Mouse (Mus musculus): ENCODE measurements around the gene Ptprg. TPM values are rescaled to one million over a fixed set of nuclear protein-coding genes. Genes with fewer than 3 reads are reported as not detected.

Ptprg gene
- total RNA-seq, 2 experiments from 2014 or later: 71.4 to 72.3 TPM

DNA sequence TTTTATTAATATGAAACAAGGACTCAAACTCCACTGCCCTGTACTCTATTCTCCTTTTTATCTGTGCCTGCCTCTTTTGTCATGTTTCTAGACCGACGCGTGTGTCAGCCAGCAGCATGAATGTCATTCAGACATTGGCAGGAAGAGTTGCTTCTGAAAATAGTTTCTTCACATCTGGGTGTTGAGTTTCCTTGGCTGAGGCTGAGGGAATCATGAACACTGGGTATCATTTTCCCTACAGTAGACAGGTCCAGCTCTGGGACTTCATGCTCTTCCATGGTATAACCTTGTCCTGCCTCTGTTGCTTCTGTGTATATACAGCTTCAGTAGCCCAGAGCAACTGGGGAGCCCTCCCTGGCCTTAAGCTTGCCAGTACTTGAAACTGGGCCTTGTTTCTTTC is 310.0 kb downstream of the Ptprg start:
- intact Hi-C loops (cut with DNase I): no loop called here
- DNase-seq: peak in 1 of 2 experiments; percentile 44

DNA sequence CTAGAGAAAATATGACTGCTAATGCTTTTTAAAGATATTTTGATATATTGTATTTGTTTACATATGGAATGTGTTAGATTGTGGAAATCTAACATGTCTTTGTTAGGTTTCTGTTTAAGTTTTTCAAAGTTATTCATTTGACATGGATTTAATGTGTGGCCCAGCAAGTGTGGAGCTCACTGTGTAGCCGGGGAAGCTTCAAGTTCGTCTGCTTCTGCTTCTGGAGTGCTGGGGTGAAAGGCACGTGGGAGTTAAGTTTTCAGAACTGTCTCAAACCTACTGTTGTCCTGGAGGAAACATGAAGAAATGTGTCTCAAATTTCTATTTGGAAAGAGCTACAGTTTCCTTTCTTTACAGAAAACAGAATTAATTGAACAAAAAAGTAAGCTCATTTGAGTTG is 311.5 kb downstream of the Ptprg start:
- DNase-seq: no peak
- intact Hi-C loops (cut with DNase I): no loop called here

DNA sequence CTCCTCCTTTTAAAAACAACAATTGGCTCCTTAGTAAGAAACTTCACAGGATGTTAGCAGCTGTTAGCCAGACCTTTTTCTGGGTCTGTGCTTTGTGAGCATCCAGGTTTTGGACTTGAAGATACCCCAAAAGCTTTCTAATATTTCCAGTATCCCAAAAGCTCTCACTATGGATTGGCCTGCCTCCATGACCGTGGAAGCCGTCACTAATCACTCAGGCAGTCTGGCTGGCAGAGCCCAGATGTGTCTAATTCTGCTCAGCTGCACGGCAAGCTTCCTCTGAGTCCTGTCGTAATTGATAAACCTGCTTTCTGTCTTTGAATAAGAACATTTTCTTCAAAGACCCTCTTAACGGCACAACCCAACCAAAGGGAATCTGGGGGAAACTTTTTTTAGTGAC is 312.0 kb downstream of the Ptprg start:
- no peak for DNase-seq
- intact Hi-C loops (cut with DNase I): no loop called here

DNA sequence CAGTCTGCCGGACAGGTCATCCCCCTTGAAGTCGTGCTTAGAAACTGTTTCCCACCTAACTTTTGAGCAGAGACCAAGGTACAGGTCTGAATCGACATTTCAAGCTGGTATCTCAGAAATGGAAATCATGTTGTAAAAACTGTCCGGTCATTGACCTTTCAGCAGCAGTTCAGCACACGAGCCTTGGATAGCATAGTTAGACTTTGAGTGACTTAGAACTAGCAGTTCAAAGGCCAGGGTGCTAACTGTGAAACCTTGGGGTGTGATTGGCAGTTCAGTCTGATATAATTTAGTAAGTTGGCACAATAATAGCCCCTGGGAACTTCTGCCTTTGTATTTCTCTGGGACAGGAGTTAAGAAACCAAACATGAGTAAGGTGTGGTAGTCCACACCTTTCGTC is 312.5 kb downstream of the Ptprg start:
- intact Hi-C loops (cut with DNase I): no loop called here
- no peak for DNase-seq

DNA sequence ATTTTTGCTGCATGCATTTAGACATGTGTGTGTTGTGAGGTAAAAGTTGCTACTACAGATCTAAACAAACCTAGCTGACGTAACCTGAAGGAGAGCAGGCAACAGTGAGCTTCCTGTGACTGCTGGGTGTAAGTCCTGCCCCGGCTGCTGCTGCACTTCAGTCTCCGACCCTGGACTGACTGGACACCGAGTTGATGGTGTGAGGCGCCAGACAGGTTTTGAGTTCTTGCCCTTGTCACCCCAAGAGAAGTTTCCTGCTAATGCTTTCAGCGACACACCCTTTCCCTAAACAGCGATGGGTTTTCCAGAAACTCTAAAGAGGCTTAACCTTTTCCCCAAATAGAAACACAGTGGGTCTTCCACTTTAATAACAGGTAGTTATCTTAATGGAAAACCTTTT is 313.1 kb downstream of the Ptprg start:
- peak in 1 of 2 experiments; percentile 36 for DNase-seq
- intact Hi-C loops (cut with DNase I): no loop called here

DNA sequence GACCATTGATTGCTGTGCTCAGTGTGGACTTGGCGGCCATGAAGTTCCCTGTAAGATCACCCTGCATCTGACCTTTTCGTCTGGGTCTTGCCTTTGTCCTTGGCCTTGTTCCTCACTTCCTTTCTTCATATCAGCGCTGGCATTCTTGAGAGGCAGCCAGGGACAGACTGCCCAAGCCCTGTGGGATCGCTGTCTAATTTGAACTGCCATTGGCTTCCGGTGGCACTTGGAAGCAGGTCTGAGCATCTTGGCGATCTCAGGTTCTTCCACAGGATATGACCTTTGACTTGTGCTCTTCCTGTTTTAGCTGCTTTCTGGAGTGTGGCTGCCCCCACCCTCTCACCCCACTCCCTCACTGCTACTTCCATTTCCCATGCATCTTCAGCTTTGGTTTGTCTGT is 315.3 kb downstream of the Ptprg start:
- intact Hi-C loops (cut with DNase I): no loop called here
- DNase-seq: peak; percentile 41 to 55

DNA sequence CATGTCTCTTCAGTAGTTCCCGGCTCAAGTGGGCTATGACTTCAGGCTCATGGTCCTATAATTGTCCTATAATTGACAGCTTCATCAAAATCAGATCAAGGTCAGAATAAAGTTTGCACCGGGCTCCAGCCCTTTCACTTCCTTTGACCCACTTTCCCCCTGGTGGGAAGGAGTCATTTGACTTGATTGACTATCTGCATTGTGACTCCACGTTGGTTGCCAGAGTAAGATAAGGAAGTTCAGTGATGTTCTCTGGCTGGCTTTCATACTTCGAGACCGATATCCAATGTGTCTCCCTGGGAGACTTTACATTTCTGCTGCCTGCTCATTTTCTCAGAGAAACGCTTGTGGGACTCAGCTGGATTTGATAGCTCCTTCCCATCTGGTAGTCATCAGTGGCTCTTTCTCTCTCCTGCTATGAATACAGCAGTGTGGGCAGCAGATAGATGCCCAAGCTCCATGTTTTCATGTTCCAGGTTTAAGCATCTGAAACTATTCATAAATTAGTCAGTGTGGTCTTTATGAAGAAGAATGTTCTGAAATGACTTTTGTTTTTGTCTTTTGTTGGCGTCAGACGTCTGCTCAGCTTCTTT is 318.5 kb downstream of the Ptprg start:
- intact Hi-C loops (cut with DNase I): no loop called here
- DNase-seq: no peak

DNA sequence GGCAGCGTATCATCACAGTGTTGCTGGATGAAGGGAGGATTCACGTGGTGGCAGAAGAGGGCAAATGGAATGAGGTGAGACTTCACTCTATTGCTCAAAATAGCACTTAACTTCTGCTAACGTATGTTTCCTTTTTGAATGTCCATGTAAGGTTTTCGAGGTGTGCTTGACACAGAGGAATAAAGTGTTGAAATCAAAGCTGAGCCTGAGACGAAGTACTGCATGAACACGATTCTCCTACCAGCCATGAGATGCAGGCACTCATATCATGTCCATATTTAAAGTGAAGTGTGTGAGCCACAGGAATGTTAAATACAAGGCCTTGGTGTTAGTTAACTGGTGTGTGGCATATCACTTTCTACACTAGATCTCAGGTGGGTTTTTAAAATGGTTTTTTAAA is 320.9 kb downstream of the Ptprg start:
- intact Hi-C loops (cut with DNase I): no loop called here

DNA sequence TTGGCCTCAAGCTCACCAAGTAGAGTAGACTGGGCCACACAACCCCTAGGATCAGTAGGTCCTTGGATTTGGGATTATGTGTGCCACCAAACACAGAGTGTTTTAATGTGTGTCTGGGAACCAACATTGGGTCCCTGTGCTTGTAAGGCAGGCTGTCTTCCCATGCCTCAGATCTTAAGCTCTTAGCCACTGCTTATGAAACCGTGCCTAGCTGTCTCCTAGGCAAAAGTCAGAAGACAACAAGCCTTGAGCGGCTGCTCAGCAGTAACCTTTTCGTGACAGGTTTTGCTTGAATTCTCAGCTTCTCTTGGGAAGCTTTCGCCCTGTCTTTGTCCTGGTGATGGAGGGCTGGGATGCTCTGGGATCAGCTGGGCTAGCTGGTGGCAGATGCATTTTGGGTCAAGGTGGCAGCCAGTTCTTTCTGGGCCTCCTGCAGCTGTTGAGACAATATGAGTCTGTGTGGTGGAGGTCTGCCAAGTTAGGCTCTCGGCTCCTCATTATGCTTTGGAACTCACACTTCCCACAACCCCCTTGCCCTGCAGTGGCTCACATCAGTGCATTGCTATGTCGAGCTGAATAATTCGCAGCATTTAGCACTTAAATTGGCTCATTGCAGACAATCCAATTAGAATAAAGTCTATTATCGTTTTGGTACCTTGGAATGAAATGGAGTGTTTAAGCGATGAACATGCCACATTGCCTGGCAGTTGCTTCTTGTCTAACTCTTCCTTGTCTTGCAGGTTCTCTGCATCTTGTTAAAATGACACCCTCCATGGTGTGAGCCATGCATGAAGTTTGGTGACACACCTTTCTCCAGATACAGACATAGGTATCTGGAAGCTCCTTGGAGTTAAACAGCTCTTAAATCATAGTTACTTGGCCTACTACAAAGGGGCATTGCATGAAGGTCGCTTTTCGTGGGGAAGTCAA is 321.9 kb downstream of the Ptprg start:
- no peak for DNase-seq
- intact Hi-C loops (cut with DNase I): loop anchor here (5.0 kb wide), 1 partner anchor 323 kb away; the partner anchor contains the start of gene Ptprg

More for the DNA sequence above, 320.9 kb downstream of the Ptprg start:
- no peak for DNase-seq

DNA sequence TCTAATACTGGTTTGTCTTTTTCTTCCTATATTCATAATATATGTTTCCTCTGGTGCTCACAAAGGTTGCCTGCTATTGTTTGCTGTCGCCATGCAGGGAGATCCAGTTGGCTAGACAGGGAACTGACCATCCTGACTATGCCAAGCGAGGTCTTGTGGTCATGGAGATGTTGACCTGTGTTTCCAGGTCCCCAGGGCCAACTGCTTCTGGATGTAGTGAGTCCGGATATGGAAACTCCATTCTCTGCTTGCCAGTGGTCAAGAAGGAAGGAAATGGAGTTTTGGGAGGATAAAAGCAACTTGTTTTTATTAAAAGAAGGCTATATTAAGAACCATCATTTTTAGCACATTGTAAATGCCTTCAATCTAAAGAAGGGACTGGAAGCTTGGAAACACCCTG is 327.8 kb downstream of the Ptprg start:
- intact Hi-C loops (cut with DNase I): loop anchor here (5.0 to 10.0 kb wide), 2 partner anchors 176 to 254 kb away; no protein-coding TSS in a partner anchor
- DNase-seq: no peak

DNA sequence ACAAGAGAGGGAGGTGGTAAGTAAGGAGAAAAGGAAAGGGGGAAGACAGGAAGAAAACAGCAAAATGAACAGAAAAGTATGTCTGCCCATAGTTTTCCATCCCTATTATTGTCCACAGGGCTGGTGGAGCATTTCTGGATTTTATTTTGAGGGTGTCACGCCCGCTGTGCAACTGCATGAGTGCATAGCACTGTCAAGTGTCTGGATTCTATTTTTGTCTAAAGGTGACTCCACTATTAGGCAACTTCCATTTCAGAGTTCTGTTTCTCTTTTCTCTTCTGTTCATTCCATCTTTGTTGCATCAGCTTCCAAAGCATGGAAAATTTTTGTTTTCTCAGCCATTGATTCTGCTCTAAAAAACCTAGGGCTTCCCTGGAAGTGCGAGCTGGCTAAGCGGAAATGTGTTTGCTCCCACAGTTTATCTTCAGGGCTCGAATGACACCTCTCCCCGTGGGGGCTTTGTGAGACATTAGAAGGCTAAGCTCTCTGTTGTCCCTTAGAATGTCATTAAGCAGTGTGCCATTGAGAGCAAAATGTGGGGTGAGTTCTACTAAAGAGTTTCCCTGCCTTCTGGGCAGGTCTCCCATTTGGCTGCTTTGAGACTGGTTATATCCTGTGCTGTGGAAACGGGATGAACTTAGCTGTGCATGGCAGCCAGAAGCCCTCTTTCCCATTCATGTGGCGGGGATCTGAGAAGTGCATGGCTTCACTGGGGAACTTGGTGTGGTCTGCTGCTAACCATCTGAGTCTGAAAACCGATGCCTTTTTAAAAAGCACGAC is 330.0 kb downstream of the Ptprg start:
- intact Hi-C loops (cut with DNase I): loop anchor here (5.0 to 10.0 kb wide), 2 partner anchors 174 to 251 kb away; no protein-coding TSS in a partner anchor
- peak; percentile 38 to 63 for DNase-seq

DNA sequence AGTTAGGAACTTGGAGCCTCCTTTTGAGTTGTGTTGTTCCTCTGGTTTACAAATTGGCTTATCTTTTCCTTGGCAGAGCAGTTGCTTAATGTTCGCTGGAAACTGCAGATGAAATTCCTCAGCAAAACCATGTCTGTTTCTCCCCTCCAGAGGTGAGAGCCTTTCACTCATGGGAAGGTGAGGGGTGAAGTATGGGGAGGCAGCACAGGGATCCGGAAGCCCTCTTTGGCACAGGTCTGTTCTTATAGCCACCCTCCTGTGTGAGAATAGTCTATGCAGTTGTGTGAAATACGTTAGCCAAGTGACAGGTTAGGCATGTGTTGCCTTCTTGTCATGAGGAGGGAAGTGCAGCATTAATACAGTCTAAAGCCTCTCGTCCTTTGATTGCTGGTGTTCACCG is 330.7 kb downstream of the Ptprg start:
- DNase-seq: no peak

DNA sequence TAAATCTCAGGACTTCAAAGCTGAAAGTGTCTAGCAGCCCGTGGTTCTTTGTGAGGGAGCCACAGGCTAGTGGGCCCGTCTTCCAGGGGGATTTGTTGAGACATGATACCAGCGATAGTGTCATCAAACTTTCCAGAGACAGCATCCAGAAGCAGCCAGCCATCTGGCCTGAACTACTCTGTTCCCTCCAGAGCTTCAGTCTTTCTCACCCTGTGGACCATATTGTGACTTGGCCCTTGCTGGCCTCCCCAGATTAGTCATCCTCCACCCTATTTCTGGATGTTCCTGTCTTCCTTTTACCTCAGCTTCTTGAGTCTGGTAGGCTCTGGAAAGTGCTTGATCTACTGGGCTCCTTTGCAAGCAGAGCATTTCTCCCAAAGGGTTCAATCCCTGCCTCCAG is 333.1 kb downstream of the Ptprg start:
- intact Hi-C loops (cut with DNase I): loop anchor here (10.0 kb wide), 1 partner anchor 248 kb away; no protein-coding TSS in a partner anchor
- DNase-seq: no peak

More for the DNA sequence above, 330.7 kb downstream of the Ptprg start:
- intact Hi-C loops (cut with DNase I): loop anchor here (5.0 to 10.0 kb wide), 2 partner anchors 173 to 251 kb away; no protein-coding TSS in a partner anchor

DNA sequence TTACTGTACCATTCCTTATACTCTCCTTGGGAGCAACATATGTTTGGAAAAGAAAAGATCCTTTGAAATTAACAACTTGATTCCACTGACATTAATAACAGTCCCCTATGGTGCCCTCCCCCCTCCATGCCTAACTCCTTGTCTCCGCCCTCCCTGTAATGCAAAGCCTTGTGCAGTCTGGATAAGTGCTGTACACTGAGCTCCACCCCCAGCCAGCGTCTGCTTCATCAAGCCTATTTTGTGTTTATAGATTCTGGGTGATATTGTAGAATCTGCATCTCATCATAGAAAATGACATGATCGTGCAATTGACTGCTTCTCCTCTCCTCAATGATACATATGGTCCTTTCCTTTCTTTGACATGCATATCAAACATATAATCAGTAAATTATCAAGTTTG is 337.6 kb downstream of the Ptprg start:
- intact Hi-C loops (cut with DNase I): no loop called here
- no peak for DNase-seq

DNA sequence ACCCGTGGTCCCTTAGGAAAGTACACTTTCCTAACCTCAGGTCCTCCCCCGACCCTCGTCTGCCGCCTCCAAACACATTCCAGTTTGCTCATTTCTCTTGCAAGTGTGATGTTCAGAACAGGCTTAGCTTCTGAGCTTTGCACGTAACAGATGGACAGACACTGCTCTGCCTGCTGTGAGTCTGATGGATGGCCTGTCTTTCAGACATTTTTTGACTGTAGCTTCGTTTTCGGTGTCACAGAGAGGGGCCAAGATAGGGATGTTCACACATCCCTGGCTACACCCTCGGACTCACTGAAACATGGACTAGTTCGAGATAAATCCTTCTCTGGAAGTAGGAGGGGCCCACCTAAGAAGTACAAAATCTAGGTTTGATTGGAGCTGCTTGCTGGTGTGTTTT is 339.3 kb downstream of the Ptprg start:
- intact Hi-C loops (cut with DNase I): no loop called here
- no peak for DNase-seq

DNA sequence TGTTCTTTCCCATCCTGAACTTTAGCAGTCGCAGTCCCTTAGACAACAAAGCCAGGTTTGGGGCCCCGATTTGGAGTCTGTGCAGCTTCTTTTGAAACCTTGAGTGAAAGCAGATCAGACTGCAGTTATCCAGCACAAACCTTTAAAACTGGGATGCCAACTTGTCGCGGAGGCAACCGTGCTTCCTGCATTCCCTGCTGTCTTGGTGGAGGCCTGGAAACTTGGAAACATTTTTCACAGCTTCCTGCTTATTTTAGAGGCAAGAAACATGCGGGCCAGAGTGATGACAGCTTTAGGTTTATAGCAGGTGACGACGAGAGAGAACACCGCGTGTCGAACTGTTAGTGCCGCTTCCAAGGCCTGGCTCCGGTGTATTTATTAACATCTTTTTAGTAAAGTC is 342.2 kb downstream of the Ptprg start:
- intact Hi-C loops (cut with DNase I): no loop called here
- no peak for DNase-seq

DNA sequence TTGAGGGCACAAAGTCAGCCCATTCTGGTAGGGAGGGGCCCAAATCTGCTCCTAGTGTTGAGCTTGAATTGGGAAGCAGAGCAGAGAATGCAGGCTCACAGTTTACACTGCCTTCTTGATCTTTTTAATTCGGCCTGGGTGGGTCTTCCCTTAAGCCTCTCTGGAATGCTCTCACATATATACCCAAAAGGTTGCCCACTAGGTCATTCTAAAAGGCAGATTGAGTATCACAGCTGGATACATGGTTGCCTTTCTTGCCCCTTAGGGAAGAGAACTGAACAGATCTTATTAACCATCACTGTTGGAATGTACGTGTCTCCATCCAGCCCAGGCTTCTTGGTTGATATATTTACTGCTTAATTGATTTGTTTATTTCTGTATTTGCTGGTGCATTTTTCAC is 349.5 kb downstream of the Ptprg start:
- no peak for DNase-seq
- intact Hi-C loops (cut with DNase I): no loop called here

DNA sequence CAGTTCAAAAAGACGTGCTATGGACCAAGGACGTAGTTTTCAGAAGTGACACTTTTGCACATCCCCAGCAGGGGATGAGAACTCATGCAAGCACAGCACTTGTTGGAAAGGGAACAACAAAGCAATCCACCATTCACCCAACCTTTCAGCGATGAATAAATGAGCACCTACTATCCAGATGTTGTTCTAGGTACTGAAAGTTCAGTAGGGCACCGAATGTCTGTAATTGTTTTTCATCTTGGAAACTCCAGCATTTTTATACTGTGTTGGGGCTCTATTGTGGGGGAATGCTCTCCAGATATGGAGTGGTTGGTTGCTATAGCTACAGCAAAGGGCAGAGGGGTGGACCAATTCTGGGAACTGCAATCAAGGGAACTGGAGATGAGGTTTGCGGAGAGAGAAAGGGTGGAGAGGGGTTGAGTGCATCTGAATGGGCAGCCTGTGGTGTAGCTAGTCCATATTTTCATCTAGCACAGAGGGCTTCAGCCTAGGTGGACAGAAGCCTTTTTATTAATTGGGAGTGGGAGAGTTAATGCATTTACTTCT is 352.9 kb downstream of the Ptprg start:
- no peak for DNase-seq
- intact Hi-C loops (cut with DNase I): no loop called here

DNA sequence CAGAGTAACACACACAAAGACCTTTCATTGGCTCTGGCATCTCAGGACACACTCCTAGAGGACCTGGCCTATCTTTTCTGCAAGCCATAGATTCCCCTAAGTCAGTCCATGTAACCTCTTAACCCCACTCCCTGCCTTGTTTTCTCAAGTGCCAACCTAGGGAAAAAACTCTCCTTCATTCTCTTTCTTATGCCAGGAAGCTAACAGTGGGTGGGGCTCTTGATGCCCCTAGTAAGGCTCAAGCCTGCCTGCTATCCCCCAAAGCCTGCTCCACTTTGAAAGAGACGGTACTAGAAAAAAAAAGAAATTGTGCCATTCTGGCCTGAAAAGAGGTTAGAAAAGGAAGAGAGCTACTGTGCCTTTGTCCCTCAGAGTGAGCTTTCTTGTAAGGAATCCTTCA is 358.9 kb downstream of the Ptprg start:
- no peak for DNase-seq
- intact Hi-C loops (cut with DNase I): loop anchor here (10.0 kb wide), 1 partner anchor 53 kb away; no protein-coding TSS in a partner anchor

DNA sequence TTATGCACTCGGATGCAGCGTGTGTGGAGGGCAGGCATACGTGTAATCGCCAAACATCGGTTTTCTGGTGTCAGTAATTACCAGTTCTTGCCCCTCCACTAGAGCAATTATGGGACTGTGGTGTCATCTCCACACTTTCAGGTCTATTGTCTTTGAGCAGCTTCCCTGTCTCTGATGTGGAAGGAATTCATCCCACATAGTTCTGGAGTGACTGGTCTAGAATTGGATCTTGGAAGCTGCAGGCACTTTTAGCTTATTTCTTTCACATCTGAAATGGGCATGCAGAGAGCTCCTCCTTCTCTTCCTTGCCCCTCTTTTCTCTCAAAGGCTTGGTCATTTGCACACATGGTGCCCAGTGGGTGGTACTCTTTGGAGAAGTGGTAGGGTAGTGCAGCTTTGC is 363.9 kb downstream of the Ptprg start:
- intact Hi-C loops (cut with DNase I): loop anchor here (10.0 kb wide), 1 partner anchor 48 kb away; no protein-coding TSS in a partner anchor
- DNase-seq: no peak
